Mouse (Mus musculus): ENCODE measurements around the gene Diexf. TPM values are rescaled to one million over a fixed set of nuclear protein-coding genes. Genes with fewer than 3 reads are reported as not detected.

Gene Diexf
- polyA plus RNA-seq, 1 experiment from 2014 or later = 10.3 TPM

- no peaks in the 10 kb centered on the region for H3K27me3 ChIP-seq
- no peak for ATAC-seq (ENCODE audit: insufficient number of reproducible peaks, low FRiP score, low TSS enrichment, low read depth)
- H3K27ac ChIP-seq = no peak overlapping the region
- H3K4me2 ChIP-seq = no peak overlapping the region
- no peaks in the 10 kb centered on the region for H3K4me1 ChIP-seq
- peaks cover 33% of the 10 kb centered on the region for H3K36me3 ChIP-seq
- no peaks in the 10 kb centered on the region for H3K9me3 ChIP-seq
- 45% methylated on average over 4 of the region's 4 CpGs for WGBS
- no peak overlapping the region for H3K9ac ChIP-seq
- no peak overlapping the region for H3K4me3 ChIP-seq
Measured at GRCm38 (mm10) chr1:193102029-193102428, 28.0 kb downstream of the Diexf start.

- no peak overlapping the region for H3K9ac ChIP-seq
- H3K27me3 ChIP-seq = no peaks in the 10 kb centered on the region
- H3K4me1 ChIP-seq = no peaks in the 10 kb centered on the region
- H3K4me3 ChIP-seq = no peak overlapping the region
- ATAC-seq (ENCODE audit: insufficient number of reproducible peaks, low FRiP score, low TSS enrichment, low read depth) = no peak
- H3K9me3 ChIP-seq = no peaks in the 10 kb centered on the region
- WGBS = 91% methylated on average over 3 of the region's 3 CpGs
- H3K27ac ChIP-seq = no peak overlapping the region
- H3K4me2 ChIP-seq = no peak overlapping the region
- H3K36me3 ChIP-seq = peaks cover 3% of the 10 kb centered on the region; the same call in 1 of the 2 replicates
Measured at GRCm38 (mm10) chr1:193098946-193099345, 31.1 kb downstream of the Diexf start.

DNA sequence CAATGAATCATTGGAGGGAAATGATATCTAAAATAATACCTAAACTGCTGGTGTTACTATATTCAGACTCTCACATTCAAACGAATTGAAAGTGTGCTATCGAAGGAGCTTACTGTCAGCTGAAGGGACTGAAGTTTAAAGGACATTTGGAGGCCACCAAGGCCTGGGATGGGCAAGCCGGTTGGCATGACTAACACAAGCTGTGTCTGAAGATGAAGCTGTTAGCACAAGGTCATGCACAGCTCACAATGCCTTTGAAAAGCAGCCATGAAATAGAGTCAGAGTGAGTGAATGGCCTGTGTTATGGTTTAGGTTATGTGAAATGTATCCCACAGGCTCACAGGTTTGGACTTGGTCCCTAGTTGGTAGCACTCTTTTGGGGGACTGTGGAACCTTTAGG lies 36.5 kb downstream of the Diexf start:
- Histone ChIP-seq H3K9ac (no peak overlapping the region), H3K27me3 (no peaks in the 10 kb centered on the region), H3K4me2 (no peak overlapping the region), H3K4me3 (no peak overlapping the region), H3K9me3 (no peaks in the 10 kb centered on the region), H3K36me3 (no peaks in the 10 kb centered on the region), H3K27ac (no peak overlapping the region), H3K4me1 (peaks cover 11% of the 10 kb centered on the region)
- ATAC-seq (ENCODE audit: insufficient number of reproducible peaks, low FRiP score, low TSS enrichment, low read depth) = no peak
- WGBS = 81% methylated on average over 3 of the region's 3 CpGs

GRCm38 (mm10) chr1:193092771-193093170 lies 37.3 kb downstream of the Diexf start:
- no peak overlapping the region for H3K4me3 ChIP-seq
- H3K4me1 ChIP-seq = peaks cover 14% of the 10 kb centered on the region
- H3K9me3 ChIP-seq = no peaks in the 10 kb centered on the region
- no peak for ATAC-seq (ENCODE audit: insufficient number of reproducible peaks, low FRiP score, low TSS enrichment, low read depth)
- no peak overlapping the region for H3K9ac ChIP-seq
- H3K27ac ChIP-seq = no peak overlapping the region
- H3K36me3 ChIP-seq = no peaks in the 10 kb centered on the region
- no peak overlapping the region for H3K4me2 ChIP-seq
- 51% methylated on average over 1 of the region's 1 CpGs for WGBS
- H3K27me3 ChIP-seq = no peaks in the 10 kb centered on the region

DNA sequence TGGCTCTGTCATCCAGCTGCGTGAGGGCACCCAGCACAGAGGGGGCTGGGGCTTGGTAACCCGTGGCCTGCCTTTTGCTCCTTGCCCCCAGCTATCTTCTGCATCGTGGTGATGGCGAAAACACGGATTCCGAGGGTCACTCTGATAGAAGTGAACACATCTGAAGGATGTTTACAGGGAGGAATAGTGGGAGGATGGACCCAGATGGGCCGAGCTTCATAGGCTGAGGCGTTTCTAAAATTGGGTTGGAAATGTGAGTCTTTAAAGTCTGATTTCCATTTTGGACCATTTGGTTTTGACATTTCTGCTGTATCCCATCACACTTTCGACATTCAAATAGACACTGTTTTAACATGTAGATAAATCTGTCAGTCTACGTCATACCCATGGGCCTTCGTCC lies 39.2 kb downstream of the Diexf start:
- Histone ChIP-seq H3K27me3 (no peaks in the 10 kb centered on the region), H3K27ac (no peak overlapping the region), H3K9me3 (no peaks in the 10 kb centered on the region), H3K4me2 (no peak overlapping the region), H3K9ac (no peak overlapping the region), H3K4me3 (no peak overlapping the region), H3K36me3 (no peaks in the 10 kb centered on the region), H3K4me1 (peaks cover 33% of the 10 kb centered on the region)
- no peak for ATAC-seq (ENCODE audit: insufficient number of reproducible peaks, low FRiP score, low TSS enrichment, low read depth)
- 89% methylated on average over 11 of the region's 11 CpGs for WGBS

- Histone ChIP-seq H3K9me3 (no peaks in the 10 kb centered on the region), H3K27ac (no peak overlapping the region), H3K36me3 (no peaks in the 10 kb centered on the region), H3K27me3 (no peaks in the 10 kb centered on the region), H3K4me2 (no peak overlapping the region), H3K4me3 (no peak overlapping the region), H3K4me1 (peaks cover 33% of the 10 kb centered on the region), H3K9ac (no peak overlapping the region)
- 56% methylated on average over 18 of the region's 18 CpGs for WGBS
- no peak for ATAC-seq (ENCODE audit: insufficient number of reproducible peaks, low FRiP score, low TSS enrichment, low read depth)
Measured at GRCm38 (mm10) chr1:193090211-193090871, 39.7 kb downstream of the Diexf start.

- no peaks in the 10 kb centered on the region for H3K36me3 ChIP-seq
Measured at GRCm38 (mm10) chr1:193089683-193090082, 40.4 kb downstream of the Diexf start.

DNA sequence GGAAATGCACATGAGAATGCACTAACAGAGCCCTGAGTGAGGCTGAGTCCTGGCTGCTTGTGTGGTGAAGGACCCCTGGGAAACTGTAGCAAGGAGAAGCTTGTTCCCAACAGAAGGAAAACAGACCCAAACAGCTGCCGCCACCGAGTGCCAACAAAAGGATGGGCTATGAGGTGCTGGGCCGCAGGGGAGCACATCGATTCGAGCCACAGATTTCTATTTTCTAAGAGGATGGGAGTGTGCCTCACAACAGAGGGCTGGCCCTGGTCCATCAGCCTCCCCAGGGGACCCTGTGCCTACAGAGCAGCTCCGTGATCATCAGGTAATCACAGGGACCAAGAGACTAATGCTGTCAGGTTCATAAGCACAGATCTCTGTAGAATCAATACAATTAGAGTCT lies 40.9 kb downstream of the Diexf start:
- Histone ChIP-seq H3K27me3 (no peaks in the 10 kb centered on the region), H3K4me2 (no peak overlapping the region), H3K27ac (no peak overlapping the region), H3K4me1 (peaks cover 33% of the 10 kb centered on the region), H3K4me3 (no peak overlapping the region), H3K9ac (no peak overlapping the region), H3K36me3 (no peaks in the 10 kb centered on the region), H3K9me3 (no peaks in the 10 kb centered on the region)
- no peak for ATAC-seq (ENCODE audit: insufficient number of reproducible peaks, low FRiP score, low TSS enrichment, low read depth)
- WGBS = 84% methylated on average over 6 of the region's 6 CpGs

More at GRCm38 (mm10) chr1:193089683-193090082, 40.4 kb downstream of the Diexf start:
- 69% methylated on average over 3 of the region's 3 CpGs for WGBS
- no peaks in the 10 kb centered on the region for H3K27me3 ChIP-seq
- no peak for ATAC-seq (ENCODE audit: insufficient number of reproducible peaks, low FRiP score, low TSS enrichment, low read depth)
- H3K4me3 ChIP-seq = no peak overlapping the region
- no peak overlapping the region for H3K27ac ChIP-seq
- no peaks in the 10 kb centered on the region for H3K9me3 ChIP-seq
- no peak overlapping the region for H3K4me2 ChIP-seq
- peaks cover 33% of the 10 kb centered on the region for H3K4me1 ChIP-seq
- no peak overlapping the region for H3K9ac ChIP-seq

DNA sequence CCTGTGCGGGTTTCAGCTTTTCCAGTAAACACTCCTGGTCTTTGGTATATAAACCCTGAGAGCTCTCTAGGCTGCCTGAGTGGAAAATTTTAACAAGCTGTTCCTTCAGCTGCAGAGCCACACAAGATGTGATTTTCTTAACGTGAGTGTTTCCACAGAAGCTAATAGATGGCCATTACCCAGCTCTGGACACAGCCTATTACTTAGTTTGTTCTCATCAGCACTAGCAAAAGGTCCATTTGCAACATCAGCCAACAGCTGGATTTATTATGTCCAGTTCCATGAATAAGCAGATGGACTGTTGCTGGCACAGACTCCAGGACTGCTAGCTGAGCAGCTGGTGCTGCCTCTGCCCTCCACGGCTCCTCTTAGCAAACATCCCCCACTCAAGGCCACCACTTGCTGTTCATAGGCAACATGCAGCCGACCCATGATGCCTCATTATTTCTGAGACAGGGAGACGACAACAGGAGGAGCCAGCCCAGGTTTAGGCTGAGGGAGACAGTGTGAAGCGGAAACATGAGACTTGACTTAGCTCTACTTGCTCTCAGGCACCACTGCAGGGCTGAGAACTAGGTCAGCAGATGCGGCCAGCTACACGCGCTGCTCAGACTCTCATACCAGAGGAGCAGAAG lies 43.1 kb downstream of the Diexf start:
- H3K27ac ChIP-seq = peak overlapping the region; percentile 82

GRCm38 (mm10) chr1:193086111-193086841 lies 43.8 kb downstream of the Diexf start:
- Histone ChIP-seq H3K9me3 (no peaks in the 10 kb centered on the region), H3K4me2 (no peak overlapping the region), H3K36me3 (no peaks in the 10 kb centered on the region), H3K4me1 (peaks cover 48% of the 10 kb centered on the region), H3K4me3 (no peak overlapping the region), H3K27ac (peak overlapping the region; percentile 82), H3K27me3 (no peaks in the 10 kb centered on the region), H3K9ac (no peak overlapping the region)
- 58% methylated on average over 4 of the region's 4 CpGs for WGBS
- ATAC-seq (ENCODE audit: insufficient number of reproducible peaks, low FRiP score, low TSS enrichment, low read depth) = no peak

More for the DNA sequence above, 43.1 kb downstream of the Diexf start:
- no peak overlapping the region for H3K9ac ChIP-seq
- 30% methylated on average over 9 of the region's 9 CpGs for WGBS
- H3K4me2 ChIP-seq = no peak overlapping the region
- H3K4me3 ChIP-seq = no peak overlapping the region
- peak; percentile 41 for ATAC-seq (ENCODE audit: insufficient number of reproducible peaks, low FRiP score, low TSS enrichment, low read depth)
- no peaks in the 10 kb centered on the region for H3K27me3 ChIP-seq
- no peaks in the 10 kb centered on the region for H3K9me3 ChIP-seq
- no peaks in the 10 kb centered on the region for H3K36me3 ChIP-seq
- H3K4me1 ChIP-seq = peaks cover 45% of the 10 kb centered on the region

DNA sequence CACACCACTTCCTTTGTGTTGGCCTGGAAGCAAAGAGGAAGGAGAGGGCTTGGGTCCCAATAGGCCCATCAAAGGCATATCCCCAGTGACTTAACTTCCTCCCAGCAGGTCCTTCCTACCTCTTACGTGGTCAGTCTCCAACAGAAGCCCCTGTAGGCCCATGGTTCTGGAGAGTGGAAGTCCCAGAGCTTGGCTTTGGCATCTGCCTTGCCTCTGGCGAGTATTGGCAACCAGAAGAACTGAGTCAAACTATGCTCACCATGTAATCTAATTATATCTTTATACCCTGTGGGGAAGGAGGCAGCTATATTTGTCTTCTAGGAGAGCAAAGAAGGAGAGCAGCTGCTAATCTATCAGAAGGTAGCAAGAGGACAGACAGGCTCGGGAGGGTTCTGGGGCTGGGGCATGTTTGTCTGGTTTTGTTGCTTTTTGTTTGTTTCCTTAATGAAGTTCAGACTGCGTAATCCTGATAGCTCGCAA lies 44.5 kb downstream of the Diexf start:
- Histone ChIP-seq H3K4me1 (peaks cover 44% of the 10 kb centered on the region), H3K4me3 (no peak overlapping the region), H3K9ac (no peak overlapping the region), H3K36me3 (no peaks in the 10 kb centered on the region), H3K9me3 (no peaks in the 10 kb centered on the region), H3K27me3 (no peaks in the 10 kb centered on the region), H3K4me2 (no peak overlapping the region), H3K27ac (no peak overlapping the region)
- no peak for ATAC-seq (ENCODE audit: insufficient number of reproducible peaks, low FRiP score, low TSS enrichment, low read depth)
- WGBS = 64% methylated on average over 5 of the region's 5 CpGs

GRCm38 (mm10) chr1:193084016-193084415 lies 46.1 kb downstream of the Diexf start:
- ATAC-seq (ENCODE audit: insufficient number of reproducible peaks, low FRiP score, low TSS enrichment, low read depth) = no peak
- H3K4me1 ChIP-seq = peaks cover 37% of the 10 kb centered on the region
- no peak overlapping the region for H3K9ac ChIP-seq
- no peaks in the 10 kb centered on the region for H3K27me3 ChIP-seq
- WGBS = 91% methylated on average over 1 of the region's 1 CpGs
- no peaks in the 10 kb centered on the region for H3K9me3 ChIP-seq
- no peak overlapping the region for H3K27ac ChIP-seq
- H3K4me3 ChIP-seq = no peak overlapping the region
- H3K4me2 ChIP-seq = no peak overlapping the region
- H3K36me3 ChIP-seq = no peaks in the 10 kb centered on the region

Data from limb, embryonic 15.5 days (tissue).